Mouse (Mus musculus) lung, postnatal 10 days (tissue): ENCODE measurements at regions not wholly inside any gene's neighbourhood (a gene's known extent, or its start where the extent isn't known, plus 50 kb on each side); places are given as distances from the start of the nearest gene placed in this dataset.
A peak's percentile ranks its signal among the peaks of the same experiment; 100 is the strongest.

Experiments
- DNase-seq: peaks from one replicate; pipeline ENCODE4 v3.0.0; 2021

GRCm38 (mm10) chr8:34542361-34543038 lies 431.0 kb upstream of the Gm10131 start:
- no peak for DNase-seq

- no peak for DNase-seq
These were observed 427.7 kb upstream of the Gm10131 start for GRCm38 (mm10) chr8:34539232-34539631.

GRCm38 (mm10) chr8:34535434-34535833 lies 423.9 kb upstream of the Gm10131 start:
- no peak for DNase-seq

GRCm38 (mm10) chr8:34533421-34533820 lies 421.9 kb upstream of the Gm10131 start:
- no peak for DNase-seq

GRCm38 (mm10) chr8:34530896-34531679 lies 419.6 kb upstream of the Gm10131 start:
- DNase-seq, result peak; percentile 11

DNA sequence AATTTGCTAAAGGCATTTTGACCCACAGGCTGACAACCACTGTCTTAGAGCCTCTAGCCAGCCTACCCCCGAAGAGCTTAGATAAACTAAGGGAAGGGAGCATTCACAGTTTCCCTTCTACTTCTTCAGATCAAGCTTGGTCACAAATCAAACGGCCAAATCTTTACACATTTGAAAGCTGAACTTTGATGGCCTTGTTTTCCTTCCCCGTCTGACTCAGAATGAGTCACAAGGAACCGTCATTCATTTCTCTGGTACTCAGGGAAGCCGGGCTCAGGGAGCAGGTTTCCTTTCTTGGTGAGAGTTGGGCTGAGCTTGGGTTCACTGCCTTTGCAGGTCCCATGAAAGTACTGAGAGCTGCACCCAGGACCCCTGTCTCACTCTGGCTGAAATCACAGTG lies 418.5 kb upstream of the Gm10131 start:
- DNase-seq, result no peak

GRCm38 (mm10) chr8:34529452-34529851 lies 417.9 kb upstream of the Gm10131 start:
- DNase-seq, result no peak

DNA sequence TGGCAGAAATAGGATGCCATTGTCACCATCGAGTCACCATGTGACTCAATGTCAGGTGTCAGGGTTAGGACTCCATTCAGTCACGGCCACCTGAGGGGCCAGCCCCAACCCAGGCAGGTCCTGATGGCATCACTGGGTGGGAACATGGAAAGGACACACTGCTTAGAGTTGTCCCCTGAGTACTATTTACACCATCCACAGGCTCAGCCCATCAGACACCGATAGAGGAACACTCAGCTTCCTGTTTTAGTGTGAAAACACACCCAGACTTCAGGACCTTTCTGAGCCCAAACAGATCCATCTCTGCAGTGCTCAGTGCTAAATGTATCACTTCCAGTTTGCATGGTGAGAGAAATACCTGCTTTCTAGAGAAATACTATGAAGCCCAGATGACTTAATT lies 416.7 kb upstream of the Gm10131 start:
- no peak for DNase-seq

DNA sequence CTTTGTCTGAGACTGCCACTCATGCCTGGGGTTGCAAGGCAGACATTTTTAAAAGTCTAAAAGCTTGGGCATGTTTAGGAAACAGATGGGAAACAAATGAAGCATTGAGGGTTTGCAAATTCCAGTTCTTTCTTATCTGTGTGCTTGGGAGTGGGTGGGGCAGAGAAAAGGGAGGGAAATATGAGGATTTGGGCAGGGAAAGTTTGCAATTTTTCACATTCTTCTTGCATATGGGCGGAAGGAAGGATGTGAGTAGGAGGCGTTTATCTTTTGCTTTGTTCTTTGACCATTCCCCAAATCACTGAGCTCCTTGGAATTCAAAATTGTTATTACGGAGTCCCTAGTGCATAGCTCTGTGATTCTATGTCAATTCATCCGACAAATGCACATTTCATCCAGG lies 413.7 kb upstream of the Gm10131 start:
- no peak for DNase-seq

DNA sequence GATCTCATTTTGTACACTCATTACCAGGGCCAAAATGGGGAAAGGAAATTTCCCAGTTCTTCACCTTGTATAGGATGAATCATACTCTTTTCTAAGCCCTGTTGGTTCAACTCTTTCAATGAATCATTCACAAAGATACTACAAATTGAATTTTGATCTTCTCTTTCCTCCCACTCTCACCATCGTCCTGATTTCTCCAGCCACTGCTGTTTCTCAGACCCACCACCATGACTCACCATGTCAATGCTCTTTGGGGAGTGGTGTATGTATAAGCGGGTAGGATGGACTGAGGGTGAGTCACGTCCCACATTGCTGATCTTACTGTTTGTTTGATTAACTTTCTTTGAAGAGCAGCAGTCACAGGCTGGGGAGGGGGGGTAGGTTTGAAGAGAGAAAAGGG lies 412.3 kb upstream of the Gm10131 start:
- DNase-seq, result no peak

DNA sequence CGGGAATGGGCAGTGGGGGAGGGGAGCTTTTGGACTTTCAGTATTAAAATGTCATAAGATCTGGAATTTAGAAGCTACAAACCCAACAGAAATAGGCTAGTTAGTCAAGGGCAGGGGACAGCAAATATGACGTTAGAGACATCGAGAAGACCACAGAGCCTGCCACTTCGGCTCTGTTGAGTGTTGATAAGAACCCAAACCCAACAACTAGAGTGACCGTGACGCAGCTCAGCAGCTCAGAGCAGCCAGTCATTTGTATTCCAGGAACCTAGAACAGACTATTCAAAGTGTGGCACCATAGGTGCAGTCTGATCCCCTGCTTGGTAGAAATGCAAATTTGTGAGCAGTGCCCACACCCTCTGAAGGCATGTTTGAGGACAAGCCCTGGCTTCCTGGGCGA lies 409.8 kb upstream of the Gm10131 start:
- DNase-seq, result no peak

DNA sequence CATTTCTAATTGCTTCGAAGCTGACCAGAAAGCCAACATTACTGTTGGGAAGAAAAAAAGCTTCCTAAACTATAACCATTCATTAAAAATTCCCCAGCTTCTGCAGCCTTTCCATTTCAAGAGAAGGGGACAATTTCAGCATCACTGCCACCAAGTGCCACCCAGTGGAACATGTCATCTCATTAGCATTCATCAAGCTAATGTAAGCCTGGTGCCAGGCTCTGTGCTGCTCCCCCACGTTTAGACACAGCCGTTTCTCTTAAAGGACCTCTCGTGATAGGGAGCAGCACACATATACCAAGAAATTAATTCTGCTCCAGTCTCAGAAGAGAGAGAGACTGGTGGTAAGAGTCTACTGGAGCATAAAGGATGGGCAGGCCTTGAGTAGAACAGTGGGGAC lies 409.1 kb upstream of the Gm10131 start:
- no peak for DNase-seq

- no peak for DNase-seq
These were observed 402.0 kb upstream of the Gm10131 start for GRCm38 (mm10) chr8:34513459-34514090.

DNA sequence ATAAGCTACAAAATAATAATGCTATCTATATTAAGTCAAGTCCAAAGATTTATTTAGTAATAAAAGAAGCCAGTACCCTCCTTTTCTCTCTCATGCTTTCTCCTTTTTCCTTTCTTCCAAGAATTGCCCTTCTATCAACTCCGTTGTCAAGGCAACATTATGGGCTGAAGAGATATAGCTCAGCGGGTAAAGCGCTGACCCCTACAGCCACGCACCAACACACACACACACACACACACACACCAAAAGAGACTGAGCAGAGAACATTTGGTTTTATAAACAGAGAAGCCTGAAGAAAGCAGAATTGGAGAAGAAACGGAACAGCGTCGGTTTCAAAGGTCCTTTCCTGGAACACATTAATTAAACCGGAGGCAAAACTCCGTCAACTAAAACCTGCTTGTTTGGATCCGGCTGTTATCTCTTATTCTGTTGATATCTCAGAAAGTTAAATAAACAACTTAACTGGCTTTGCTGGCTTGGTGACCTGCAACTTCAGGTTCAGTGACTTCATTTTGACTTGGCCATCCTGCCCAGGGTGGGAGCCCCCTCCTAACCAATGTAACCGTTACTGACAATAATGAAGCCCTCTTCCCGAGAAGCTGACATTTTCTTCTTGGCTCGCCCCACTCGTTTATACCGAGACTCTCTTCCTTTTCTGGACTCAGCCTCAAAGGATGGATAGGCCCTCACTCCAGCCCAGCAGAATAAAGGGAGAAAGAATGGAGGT lies 394.5 kb upstream of the Gm10131 start:
- no peak for DNase-seq

GRCm38 (mm10) chr8:34505102-34505501 lies 393.6 kb upstream of the Gm10131 start:
- DNase-seq, result no peak

DNA sequence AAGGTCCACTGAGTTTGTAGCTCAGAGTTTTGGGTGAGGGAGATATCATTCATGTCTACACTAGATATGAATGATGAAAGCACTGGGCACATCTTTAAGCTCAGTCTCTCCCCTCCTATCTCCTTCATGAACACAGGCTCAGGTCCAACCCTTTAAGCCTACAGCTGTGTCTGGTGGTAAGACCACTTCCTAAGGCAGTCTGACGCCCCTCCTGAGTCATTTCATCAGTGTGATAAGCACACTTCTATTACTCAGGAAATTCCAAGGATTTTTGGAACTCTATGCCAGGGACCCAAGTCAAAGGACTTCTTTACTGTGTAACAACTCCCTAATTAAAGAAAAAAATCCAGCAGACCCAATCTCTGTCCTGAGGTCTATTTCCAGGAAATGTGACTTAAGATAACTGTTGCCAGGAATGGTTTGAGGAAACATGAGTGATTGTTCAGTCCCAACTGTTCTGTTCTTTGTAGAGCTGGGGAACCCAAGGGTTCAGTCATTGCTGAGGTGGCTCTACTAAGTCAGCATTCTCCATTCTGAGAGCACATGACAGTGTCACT lies 391.1 kb upstream of the Gm10131 start:
- DNase-seq, result no peak

GRCm38 (mm10) chr8:34499196-34499595 lies 387.7 kb upstream of the Gm10131 start:
- DNase-seq, result no peak

- no peak for DNase-seq
These were observed 385.2 kb upstream of the Gm10131 start for GRCm38 (mm10) chr8:34496751-34497150.

- DNase-seq, result no peak
These were observed 384.4 kb upstream of the Gm10131 start for GRCm38 (mm10) chr8:34495974-34496373.

DNA sequence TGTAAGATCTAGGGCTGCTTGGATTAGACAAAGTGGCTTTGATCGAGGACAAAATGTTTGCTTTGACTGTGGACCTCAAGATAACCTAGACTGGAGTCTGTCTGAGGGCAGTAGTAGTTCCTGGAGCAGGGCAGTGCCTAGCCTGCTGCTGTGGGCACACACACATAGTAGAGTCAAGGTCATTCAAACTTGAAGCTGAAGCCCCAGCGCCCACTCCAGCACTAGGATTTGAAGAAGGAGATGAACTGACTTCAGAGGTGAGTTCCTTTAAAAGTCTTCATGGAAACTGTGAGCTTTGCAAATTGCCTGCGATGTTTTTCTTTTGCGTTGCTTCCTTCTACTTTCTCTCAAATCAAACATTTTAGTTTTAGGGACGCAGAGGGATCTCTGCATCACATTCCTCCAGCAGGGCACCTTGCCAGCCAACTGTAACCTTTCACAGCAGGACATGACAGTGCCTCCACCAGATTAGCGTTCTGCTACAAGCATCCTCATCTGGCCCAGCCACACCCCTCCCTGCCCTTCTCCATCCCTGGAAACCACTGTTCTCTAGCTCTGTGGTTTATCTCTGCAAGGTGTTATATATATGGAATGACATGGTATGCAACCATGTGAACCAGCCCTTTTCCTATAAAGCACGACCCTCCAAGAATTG lies 377.3 kb upstream of the Gm10131 start:
- DNase-seq, result no peak

- no peak for DNase-seq
These were observed 375.0 kb upstream of the Gm10131 start for GRCm38 (mm10) chr8:34486433-34487096.

DNA sequence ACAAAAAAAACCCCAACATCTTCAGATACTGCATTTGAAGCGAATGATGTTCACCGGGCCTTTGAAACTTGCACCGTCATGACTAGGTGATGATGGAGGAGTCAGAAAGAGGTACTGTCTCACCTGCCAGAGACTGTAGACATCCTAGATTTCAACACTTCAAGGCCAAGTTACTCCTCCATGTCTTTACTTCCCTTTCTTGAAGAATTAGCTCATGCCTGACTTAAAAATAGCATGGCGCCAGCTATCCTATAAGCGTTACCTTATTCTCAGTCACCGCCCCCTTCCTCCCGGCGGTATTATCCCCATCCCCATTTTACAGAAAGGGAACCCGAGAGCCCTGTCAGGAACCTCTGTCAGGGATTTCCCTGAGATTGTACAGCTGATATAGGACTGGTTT lies 374.4 kb upstream of the Gm10131 start:
- no peak for DNase-seq
